Mouse (Mus musculus): ENCODE data around the gene Ccdc154. TPM values are rescaled to one million over a fixed set of nuclear protein-coding genes. Genes with fewer than 3 reads are reported as not detected.

The Ccdc154 gene
- total and polyA plus RNA-seq, 3 experiments, result 0.04 TPM; not detected in 2

DNA sequence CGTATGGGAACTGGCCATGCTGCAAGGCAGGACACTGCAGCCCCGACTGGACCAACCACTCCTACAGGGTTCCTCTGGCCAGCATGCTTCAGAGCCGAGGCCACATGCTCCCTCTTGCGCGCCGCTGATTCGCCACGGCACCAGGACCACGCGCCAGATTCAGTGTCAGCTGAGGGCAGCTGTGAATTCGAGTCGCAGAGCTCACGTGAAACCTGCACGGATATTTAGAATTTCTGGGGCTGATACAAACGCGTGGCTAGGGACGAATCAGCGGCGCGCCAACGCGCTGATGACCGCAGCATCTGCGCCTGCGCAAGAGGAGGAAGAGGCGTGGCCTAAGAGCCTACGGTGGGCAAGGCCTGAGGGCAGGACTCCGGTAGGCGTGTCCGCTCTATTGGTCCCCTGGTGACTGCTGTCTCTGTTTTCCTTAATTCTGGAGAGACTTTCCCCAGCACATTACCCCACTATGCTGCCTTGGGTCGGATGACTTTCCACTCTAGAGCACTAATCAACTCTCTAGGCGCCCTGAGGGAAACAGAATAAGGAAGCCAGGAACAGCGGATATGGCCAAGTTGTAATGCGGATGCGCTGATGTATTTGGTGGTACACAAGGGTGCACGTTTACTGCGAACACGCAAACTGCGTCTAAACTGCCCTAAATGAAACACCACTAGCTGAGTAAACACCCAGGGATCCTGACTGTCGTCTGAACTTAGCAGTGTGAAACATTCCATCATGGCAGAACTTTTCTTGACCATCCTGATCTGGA is 46.4 kb upstream of the Ccdc154 start, which contains the start of gene Telo2 (continued):
- peak; percentile 57; the same call in 1 of the 2 replicates for TF ChIP-seq TBP (conservative IDR thresholded peaks at IDR 0.05; ENCODE audit: low read depth, low read length)
- TF ChIP-seq MEF2A (IDR thresholded peaks at IDR 0.05; ENCODE audit: borderline replicate concordance, low read depth, low read length), result peak; percentile 74
- no peak for TF ChIP-seq JUN (IDR thresholded peaks at IDR 0.05; ENCODE audit: insufficient read depth, low read depth, low read length)
- TF ChIP-seq MAX (IDR thresholded peaks at IDR 0.05; ENCODE audit: low read length), result peak; percentile 98
- TF ChIP-seq MAZ (IDR thresholded peaks at IDR 0.05; ENCODE audit: low read depth, low read length), result 0 out of 2 replicates have a peak, but pooled peaks have one; percentile 35
- TF ChIP-seq SIN3A (IDR thresholded peaks at IDR 0.05; ENCODE audit: low read length), result peak; percentile 85
- peak; percentile 28; the same call in 1 of the 2 replicates for TF ChIP-seq ETS1 (conservative IDR thresholded peaks at IDR 0.05; ENCODE audit: low read depth, low read length)
- peak; percentile 69; the same call in 1 of the 2 replicates for TF ChIP-seq KAT2A (IDR thresholded peaks at IDR 0.05; ENCODE audit: insufficient replicate concordance, low read length)
- TF ChIP-seq GABPA (IDR thresholded peaks at IDR 0.05; ENCODE audit: insufficient replicate concordance, low read depth, low read length), result no peak
- TF ChIP-seq MXI1 (IDR thresholded peaks at IDR 0.05; ENCODE audit: low read depth, low read length), result peak; percentile 98
- TF ChIP-seq CTCF (conservative IDR thresholded peaks at IDR 0.05 in 1 of 2, IDR thresholded peaks at IDR 0.05 in 1 of 2; ENCODE audit: low read depth in 2 of 2, low read length in 2 of 2), result no peak
- no peak for TF ChIP-seq SMC3 (IDR thresholded peaks at IDR 0.05; ENCODE audit: low read depth, low read length)
- TF ChIP-seq IRF4 (IDR thresholded peaks at IDR 0.05; ENCODE audit: low read depth, low read length), result peak; percentile 29; the same call in 1 of the 2 replicates
- peak; percentile 76; the same call in 1 of the 2 replicates for TF ChIP-seq E2F4 (IDR thresholded peaks at IDR 0.05; ENCODE audit: insufficient replicate concordance, low read depth, low read length)
- TF ChIP-seq PAX5 (IDR thresholded peaks at IDR 0.05; ENCODE audit: low read length), result no peak
- no peak for TF ChIP-seq USF2 (conservative IDR thresholded peaks at IDR 0.05; ENCODE audit: low read depth, low read length)
- peak; percentile 84 for TF ChIP-seq POLR2A (IDR thresholded peaks at IDR 0.05; ENCODE audit: low read depth, low read length)
- peak; percentile 88 for TF ChIP-seq BHLHE40 (IDR thresholded peaks at IDR 0.05; ENCODE audit: low read depth, low read length)
- TF ChIP-seq EP300 (IDR thresholded peaks at IDR 0.05; ENCODE audit: low read length), result no peak
- peak; percentile 56; the same call in 1 of the 2 replicates for TF ChIP-seq ZMIZ1 (IDR thresholded peaks at IDR 0.05; ENCODE audit: low read depth, low read length)
- TF ChIP-seq MAFK (IDR thresholded peaks at IDR 0.05; ENCODE audit: insufficient replicate concordance, low read length), result no peak; the same call in 1 of the 2 replicates
- peak; percentile 87 for TF ChIP-seq NELFE (IDR thresholded peaks at IDR 0.05; ENCODE audit: low read depth, low read length)
- 0 out of 2 replicates have a peak, but pooled peaks have one; percentile 23 for TF ChIP-seq CHD2 (IDR thresholded peaks at IDR 0.05; ENCODE audit: low read length)

DNA sequence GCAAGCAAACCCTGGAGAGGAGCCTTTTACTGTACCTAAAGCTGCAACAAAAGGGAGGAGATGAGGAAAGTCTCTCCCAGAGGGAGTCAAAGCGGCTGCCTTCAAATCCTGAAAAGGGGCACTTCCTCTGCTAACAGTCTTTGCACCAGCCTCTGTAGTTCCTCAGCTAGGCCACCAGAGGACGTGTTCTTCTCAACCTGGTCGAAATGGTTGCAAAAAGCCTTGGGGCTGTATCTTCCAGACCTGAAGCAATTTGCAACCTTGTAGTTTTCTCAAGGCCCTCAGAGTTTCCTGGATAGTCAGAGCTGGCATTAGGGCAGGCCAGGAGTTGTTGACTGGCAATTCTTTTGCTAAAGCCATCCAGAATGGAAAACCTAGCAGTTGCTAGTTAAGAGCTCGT is 45.0 kb upstream of the Ccdc154 start:
- H3K9me3 ChIP-seq (replicated peaks; ENCODE audit: low read length), result no peaks in the 10 kb centered on the region
- peaks cover 48% of the 10 kb centered on the region for H3K27me3 ChIP-seq (replicated peaks)
- TF ChIP-seq RCOR1 (conservative IDR thresholded peaks at IDR 0.05; ENCODE audit: low read depth, low read length) (no peak), SMC3 (IDR thresholded peaks at IDR 0.05; ENCODE audit: low read depth, low read length) (peak; percentile 32; the same call in 1 of the 2 replicates), USF2 (conservative IDR thresholded peaks at IDR 0.05; ENCODE audit: low read depth, low read length) (no peak), CTCF (conservative IDR thresholded peaks at IDR 0.05 in 1 of 2, IDR thresholded peaks at IDR 0.05 in 1 of 2; ENCODE audit: low read depth in 2 of 2, low read length in 2 of 2) (peak; percentile 48 to 53; a peak in 3 of 4 replicates), RAD21 (IDR thresholded peaks at IDR 0.05; ENCODE audit: low read depth, low read length) (peak; percentile 29)
- H3K4me1 ChIP-seq (ENCODE audit: control insufficient read depth in 1 of 2, insufficient read depth in 2 of 2), result peaks cover 2 to 30% of the 10 kb centered on the region in 2 experiments; a peak in 3 of 4 replicates
- no peaks in the 10 kb centered on the region for H3K79me2 ChIP-seq (replicated peaks; ENCODE audit: control insufficient read depth, extremely low read depth, insufficient read depth, poor library complexity, severe bottlenecking)
- H3K4me3 ChIP-seq (replicated peaks in 1 of 3; ENCODE audit: low read depth in 2 of 3, low read length in 2 of 3, poor library complexity in 1 of 3), result no peak overlapping the region
- no peak overlapping the region for H3K27ac ChIP-seq (ENCODE audit: insufficient read depth, low read depth)
- no peak overlapping the region for H3K9ac ChIP-seq (ENCODE audit: insufficient read depth, low read depth)
- H3K36me3 ChIP-seq (replicated peaks in 1 of 2; ENCODE audit: control insufficient read depth in 1 of 2, insufficient read depth in 1 of 2, low read length in 1 of 2), result peaks cover 0 to 20% of the 10 kb centered on the region in 2 experiments
- no peak overlapping the region for H3K4me2 ChIP-seq (ENCODE audit: insufficient read depth, low read depth, poor library complexity, severe bottlenecking)
- DNase-seq (ENCODE audit: extremely low read depth), result peak; percentile 28
- in situ Hi-C loops (cut with MboI; ENCODE audit: low pct_ligation_motif_present, low pct_unique_long_range_greater_than_20kb, low sequenced_read_pairs) (no loop called here), dilution Hi-C loops (cut with MboI; ENCODE audit: extremely low pct_ligation_motif_present, extremely low pct_unique_long_range_greater_than_20kb, low sequenced_read_pairs) (no loop called here)

All from CH12.LX (cell line).